Mouse (Mus musculus) left cerebral cortex, postnatal 4 days (tissue): ENCODE measurements around the gene Gm47995. TPM values are rescaled to one million over a fixed set of nuclear protein-coding genes. Genes with fewer than 3 reads are reported as not detected.
"Not testable (repeated sequence)": the region's sequence is repeated elsewhere in the genome, so short reads cannot be mapped to it uniquely, and the experiment has no call there.

Experiments
- DNase-seq: peaks from one replicate; pipeline ENCODE4 v3.0.0-alpha.2; 2022
- intact Hi-C: fragments of 180-260 bp; cut with DNase I; formaldehyde crosslinking; loops from one replicate; pipeline ENCODE4 v1.15.1; 2025
- total RNA-seq, 2 experiments: library from RNA; stranded (reverse); gene quantifications; 2 replicates each; pipeline ENCODE4 v1.2.3; 2021

The Gm47995 gene
- total RNA-seq, 2 experiments from 2014 or later: not detected

DNA sequence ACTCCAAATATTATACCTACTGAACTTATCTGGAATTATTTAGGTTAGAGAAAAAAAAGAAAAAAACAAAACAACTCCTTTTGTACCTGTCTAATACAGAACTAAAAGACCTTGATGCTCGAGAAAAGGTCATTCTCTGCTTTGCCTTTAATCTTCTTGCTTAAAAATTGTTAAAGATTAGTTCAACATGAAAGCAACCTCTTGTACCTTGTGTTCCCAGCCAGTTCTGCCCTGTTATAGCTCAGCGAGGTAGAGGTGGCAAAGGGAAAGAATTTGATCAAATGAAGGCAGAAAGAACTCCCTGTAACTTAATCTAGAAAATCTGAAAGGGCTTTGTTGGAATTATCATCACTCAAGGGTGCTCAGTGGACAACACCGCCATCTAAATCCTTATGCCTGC lies 12.1 kb upstream of the Gm47995 start:
- intact Hi-C loops, DNase-seq: not testable (repeated sequence)

- DNase-seq, intact Hi-C loops: not testable (repeated sequence)
Observed at GRCm38 (mm10) chr1:151186879-151187424, 11.3 kb upstream of the Gm47995 start.

DNA sequence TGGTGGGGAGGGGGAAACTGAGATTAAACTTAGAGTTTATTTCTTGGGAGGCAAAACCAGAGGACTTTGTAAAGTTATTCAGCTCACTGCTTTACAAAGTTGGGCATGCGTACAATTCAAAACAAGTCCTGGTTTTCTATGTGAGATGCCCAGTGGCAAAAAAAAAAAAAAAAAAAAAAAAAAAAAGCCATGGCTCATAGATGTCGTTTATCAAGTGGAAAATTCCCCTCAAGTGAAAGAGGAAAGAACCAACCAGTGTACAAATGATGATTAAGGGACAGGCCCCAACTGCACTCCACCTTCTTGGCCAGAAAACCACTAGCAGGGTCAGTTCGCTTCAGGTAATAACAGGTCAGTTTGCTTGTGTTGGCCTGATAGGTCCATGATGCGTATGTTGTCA lies 9.8 kb upstream of the Gm47995 start:
- DNase-seq: no peak
- intact Hi-C loops: no loop called here

- intact Hi-C loops, DNase-seq: not testable (repeated sequence)
Observed at GRCm38 (mm10) chr1:151192075-151192474, 6.2 kb upstream of the Gm47995 start, which contains the start of gene Gm8947. Gene Gm8947 (plus strand): TSS chr1:151192376.

DNA sequence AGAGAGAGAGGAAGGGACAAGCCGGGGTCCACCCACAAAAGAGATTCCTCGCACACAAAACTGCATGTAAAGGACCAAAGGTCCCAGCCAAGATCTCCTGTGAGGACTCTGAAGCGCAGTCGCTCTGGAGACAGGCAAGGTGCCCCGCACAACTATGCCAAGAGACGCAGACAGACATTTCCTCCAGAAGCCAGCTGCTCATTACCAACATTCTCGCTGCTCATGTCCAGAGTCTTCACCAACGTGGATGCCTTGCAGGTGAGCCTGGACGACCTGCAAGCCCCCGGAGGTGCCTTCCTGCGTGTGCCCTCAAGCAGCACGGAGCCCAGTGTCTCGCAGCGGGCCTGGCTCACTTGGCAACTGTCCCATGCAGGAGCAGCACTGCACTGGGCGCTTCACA lies 5.5 kb upstream of the Gm47995 start:
- intact Hi-C loops: not testable (repeated sequence)

GRCm38 (mm10) chr1:151195986-151196385 lies 2.3 kb upstream of the Gm47995 start:
- intact Hi-C loops, DNase-seq: not testable (repeated sequence)

More for the DNA sequence above, 5.5 kb upstream of the Gm47995 start:
- not testable (repeated sequence) for DNase-seq

DNA sequence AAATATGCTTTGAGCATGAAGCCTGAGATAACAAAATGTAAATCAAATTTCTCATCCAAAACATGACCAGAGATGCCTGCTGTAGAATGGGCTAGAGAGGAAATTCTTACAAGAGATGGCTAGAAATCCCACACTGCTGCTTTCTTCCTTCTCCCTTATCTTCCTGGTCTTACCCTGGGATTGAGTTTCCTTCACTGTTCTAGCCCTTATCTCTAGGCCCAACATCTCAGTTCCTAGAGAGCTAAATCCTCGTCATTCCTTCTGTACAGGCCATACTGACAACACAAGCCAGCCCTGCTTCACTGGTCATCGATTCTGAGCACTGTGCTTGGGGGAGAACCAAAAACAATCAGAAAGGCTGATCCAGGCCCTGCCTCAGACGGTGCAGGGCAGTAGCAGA lies 1.6 kb upstream of the Gm47995 start:
- DNase-seq, intact Hi-C loops: not testable (repeated sequence)

- intact Hi-C loops: not testable (repeated sequence)
Observed at GRCm38 (mm10) chr1:151200620-151201019, 2.4 kb downstream of the Gm47995 start.

DNA sequence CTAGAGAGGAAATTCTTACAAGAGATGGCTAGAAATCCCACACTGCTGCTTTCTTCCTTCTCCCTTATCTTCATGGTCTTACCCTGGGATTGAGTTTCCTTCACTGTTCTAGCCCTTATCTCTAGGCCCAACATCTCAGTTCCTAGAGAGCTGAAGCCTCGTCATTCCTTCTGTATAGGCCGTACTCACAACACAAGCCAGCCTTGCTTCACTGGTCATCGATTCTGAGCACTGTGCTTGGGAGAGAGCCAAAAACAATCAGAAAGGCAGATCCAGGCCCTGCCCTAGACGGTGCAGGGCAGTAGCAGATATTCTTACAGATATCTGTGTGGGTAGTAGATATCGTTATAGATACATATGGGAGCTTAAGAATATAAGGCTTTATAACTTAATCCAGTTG lies 4.5 kb downstream of the Gm47995 start:
- DNase-seq, intact Hi-C loops: not testable (repeated sequence)

More at GRCm38 (mm10) chr1:151200620-151201019, 2.4 kb downstream of the Gm47995 start:
- not testable (repeated sequence) for DNase-seq

DNA sequence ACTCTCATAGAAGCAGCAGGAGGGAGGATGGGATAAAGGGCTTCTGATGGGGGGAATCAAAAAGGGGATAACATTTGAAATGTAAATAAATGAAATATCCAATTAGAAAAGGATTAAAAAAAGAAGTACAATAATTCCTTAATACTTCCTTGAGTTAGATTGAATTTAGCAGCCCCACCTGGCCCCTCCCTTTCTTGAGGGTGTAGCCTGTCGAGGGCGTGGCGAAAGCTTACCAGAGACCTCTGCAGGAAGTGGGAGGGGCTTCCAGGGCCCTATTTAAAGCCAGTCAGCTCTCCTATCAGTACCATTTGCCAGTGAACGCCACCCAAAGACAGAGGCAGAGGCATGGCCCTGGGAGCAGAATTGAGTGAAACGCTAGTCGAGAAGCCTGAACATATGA lies 5.6 kb downstream of the Gm47995 start, which contains the start of gene 3110040M04Rik:
3110040M04Rik (plus strand) TSS at position 304 of the 400 bp plus-strand sequence.
- DNase-seq, intact Hi-C loops: not testable (repeated sequence)

GRCm38 (mm10) chr1:151208493-151208892 lies 10.2 kb downstream of the Gm47995 start:
- intact Hi-C loops, DNase-seq: not testable (repeated sequence)

DNA sequence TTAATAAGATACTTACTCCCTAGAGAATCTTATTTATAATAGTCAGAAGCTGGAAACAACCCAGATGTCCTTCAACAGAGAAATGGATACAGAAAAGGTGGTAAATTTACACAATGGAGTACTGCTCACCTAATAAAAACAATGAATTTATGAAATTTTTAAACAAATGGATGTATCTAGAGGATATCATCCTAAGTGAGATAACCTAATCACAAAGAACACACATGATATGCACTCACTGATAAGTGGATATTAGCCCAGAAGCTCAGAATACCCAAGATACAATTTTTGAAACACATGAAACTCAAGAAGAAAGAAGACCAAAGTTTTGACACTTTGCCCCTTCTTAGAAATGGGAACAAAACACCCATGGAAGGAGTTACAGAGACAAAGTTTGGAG lies 10.7 kb downstream of the Gm47995 start:
- intact Hi-C loops, DNase-seq: not testable (repeated sequence)

- intact Hi-C loops: not testable (repeated sequence)
Observed at GRCm38 (mm10) chr1:151209824-151210355, 11.6 kb downstream of the Gm47995 start, which contains the start of gene Gm47996. Gene Gm47996 (plus strand): TSS chr1:151210131.

GRCm38 (mm10) chr1:151211666-151212065 lies 13.4 kb downstream of the Gm47995 start:
- intact Hi-C loops, DNase-seq: not testable (repeated sequence)

More at GRCm38 (mm10) chr1:151209824-151210355, 11.6 kb downstream of the Gm47995 start, which contains the start of gene Gm47996:
- not testable (repeated sequence) for DNase-seq

DNA sequence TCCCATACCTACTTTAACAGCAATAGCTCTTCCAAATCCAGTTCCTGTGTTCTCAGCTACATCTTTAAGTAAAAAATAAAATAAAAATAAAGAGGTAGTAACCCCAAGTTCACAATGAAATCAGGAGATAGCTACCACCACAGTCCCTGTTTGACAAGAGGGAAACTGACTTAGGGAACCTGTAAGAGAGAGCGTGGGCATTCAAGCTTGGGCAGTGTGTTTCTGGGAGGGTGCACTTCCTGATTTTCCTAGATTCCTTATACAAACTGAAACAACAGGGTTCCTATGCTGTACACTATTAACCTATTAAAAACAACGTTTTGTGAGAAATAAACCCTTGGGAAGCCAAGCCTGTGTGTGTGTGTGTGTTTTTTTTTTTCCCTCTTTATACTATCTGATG lies 16.6 kb downstream of the Gm47995 start:
- intact Hi-C loops: no loop called here
- DNase-seq: no peak

DNA sequence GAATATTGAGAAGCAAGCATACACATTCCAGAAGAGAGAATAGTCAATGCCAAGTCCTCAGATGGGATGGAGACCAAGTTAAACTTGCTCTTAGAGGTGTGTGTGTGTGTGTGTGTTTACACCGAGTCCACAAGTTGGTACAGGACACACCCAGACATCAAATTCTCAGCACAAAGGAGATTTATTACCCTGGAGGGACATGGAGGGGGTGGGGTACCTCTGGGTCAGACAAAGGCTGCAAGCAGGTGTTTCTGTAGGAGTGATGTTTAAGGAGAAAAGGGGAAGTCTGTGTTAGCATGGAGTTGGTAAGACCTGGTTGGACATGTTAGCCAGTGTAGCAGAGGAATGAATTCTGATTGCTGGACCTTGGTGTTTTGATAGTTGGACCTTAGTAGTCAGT lies 17.7 kb downstream of the Gm47995 start:
- DNase-seq: no peak
- intact Hi-C loops: no loop called here

GRCm38 (mm10) chr1:151216417-151216816 lies 18.2 kb downstream of the Gm47995 start:
- DNase-seq: no peak
- intact Hi-C loops: no loop called here

- DNase-seq: no peak
- intact Hi-C loops: no loop called here
Observed at GRCm38 (mm10) chr1:151219045-151219444, 20.8 kb downstream of the Gm47995 start.

DNA sequence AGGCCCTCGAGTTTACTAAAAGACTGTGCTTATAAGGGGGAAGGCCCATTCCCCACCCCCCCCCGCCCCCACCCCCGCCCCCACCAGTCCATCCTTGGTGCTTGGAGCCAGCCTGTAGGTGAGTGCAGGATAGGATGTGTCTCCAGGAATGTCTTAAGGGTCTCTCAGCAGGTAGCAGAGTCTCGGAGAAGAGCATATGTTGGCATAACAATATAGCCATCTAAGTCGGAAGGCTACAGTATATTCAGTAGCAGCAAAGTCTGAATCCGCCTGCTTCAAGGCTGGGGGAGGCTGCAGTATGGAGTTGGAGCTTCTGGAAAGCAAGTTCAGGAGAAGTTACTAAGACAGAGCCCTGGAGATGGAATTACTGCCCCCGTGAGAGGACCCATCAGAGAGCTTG lies 21.9 kb downstream of the Gm47995 start:
- DNase-seq: no peak
- intact Hi-C loops: no loop called here

DNA sequence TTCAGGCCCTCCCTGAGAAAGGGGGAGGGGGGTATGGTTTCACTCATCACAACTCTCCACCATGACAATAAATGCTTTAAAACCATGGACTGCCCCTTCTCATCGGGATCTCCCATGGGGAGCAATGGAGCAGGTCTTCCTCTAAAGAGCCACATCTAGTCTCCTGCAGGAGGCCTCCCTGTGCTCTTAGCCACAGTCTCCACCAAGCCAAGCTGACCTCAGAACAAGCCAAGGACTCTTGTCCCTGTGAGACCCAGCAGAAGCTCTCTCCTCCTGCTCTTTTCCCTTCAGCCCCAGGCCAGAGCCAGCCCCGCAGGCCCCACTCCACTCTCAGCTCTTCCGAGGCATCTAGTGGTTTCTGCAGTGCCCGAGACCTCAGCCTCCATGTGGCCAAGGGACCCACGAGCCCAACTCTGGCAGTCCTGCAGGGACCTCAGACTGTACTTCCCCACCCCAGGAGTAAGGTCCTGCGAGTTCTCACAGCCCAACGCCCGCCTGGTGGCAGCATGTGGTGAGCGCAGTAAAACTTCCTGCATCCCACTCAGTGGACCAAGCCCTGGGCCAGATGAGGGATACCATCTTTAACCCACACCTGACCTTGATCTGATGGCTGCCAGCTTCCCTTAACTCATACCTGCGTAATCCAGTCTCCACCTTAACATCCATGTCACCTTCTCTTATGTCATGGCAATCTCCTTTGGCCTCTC lies 24.5 kb downstream of the Gm47995 start:
- no peak for DNase-seq
- intact Hi-C loops: no loop called here

GRCm38 (mm10) chr1:151223377-151223776 lies 25.1 kb downstream of the Gm47995 start:
- intact Hi-C loops: no loop called here
- no peak for DNase-seq

DNA sequence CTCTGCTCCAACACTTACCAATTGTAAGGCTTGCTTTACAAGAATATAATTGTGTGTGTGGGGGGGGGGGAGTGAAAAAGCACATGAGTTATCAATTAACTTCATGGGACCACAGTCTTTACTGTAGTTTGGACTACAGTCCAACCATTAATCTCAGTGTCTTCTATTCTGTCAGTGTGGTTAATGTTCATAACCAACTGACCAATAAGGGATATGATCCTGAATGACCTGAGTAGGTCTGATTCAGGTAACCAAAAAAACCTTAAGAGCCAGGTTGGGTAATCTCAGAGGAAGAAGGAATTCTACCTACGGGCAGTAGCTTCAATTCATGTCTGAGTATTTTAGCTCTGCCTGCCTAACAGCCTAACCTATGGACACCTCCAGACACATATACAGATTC lies 26.3 kb downstream of the Gm47995 start:
- no peak for DNase-seq
- intact Hi-C loops: no loop called here
